Mouse (Mus musculus) liver, embryonic 14.5 days (tissue): Measurements from ENCODE around the gene Abhd4.

Source experiments
- CTCF ChIP-seq: IDR thresholded peaks from 2 replicates; pipeline ENCODE4 v1.5.1; 2016; ENCODE audit warnings: antibody characterized with exemption, low read depth, control low read depth
- EP300 ChIP-seq: IDR thresholded peaks from 2 replicates; pipeline ENCODE4 v1.6.1; 2016; ENCODE audit warnings: antibody characterized with exemption, low read depth

DNA sequence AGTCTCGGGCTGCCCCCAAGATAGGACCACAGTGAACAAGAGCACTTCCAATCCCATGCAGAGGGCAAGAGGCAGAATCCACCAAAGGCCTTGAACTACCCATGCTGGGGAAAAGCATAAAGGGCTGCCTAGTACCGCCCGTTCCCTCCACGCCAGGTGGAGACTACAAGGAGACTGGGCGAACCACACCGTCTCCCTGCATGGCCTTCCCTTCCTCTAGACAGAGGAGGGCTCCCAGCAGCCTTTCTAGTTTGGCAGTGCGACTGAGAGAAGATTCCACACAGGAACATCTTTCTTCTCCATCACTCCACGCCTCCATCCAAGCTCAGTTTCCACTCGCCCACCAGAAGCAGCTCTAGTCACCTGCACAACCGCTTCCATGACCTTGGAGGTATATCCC lies 14.0 kb downstream of the Abhd4 start:
- TF ChIP-seq CTCF, result no peak
- TF ChIP-seq EP300, result no peak
